Mouse (Mus musculus) CH12.LX (cell line): ENCODE results near the gene Ace. TPM values are rescaled to one million over a fixed set of nuclear protein-coding genes. Genes with fewer than 3 reads are reported as not detected.

Experiments used
- DNase-seq: peaks from one replicate; pipeline ENCODE4 v3.0.0-alpha.2; 2013; ENCODE audit errors: extremely low read depth
- H3K27ac ChIP-seq: 2 replicates; pipeline ENCODE4 v1.5.1; 2012; ENCODE audit warnings: low read depth, mild to moderate bottlenecking, control low read depth, moderate library complexity; ENCODE audit not compliant: insufficient read depth
- H3K27me3 ChIP-seq: replicated peaks from 2 replicates; pipeline ENCODE3; 2012; ENCODE audit warnings: inconsistent platforms
- H3K36me3 ChIP-seq, 2 experiments: replicated peaks in 1 of 2; 2 replicates each; pipeline versions ENCODE3 to v1.6.1; 2012; ENCODE audit warnings: inconsistent platforms in 1 of 2, low read length in 1 of 2, mild to moderate bottlenecking in 1 of 2, mixed read lengths in 1 of 2, moderate library complexity in 1 of 2; ENCODE audit not compliant: control insufficient read depth in 1 of 2, insufficient read depth in 1 of 2
- H3K4me1 ChIP-seq, 2 experiments: 2 replicates each; pipeline ENCODE4 v1.6.1; 2012; ENCODE audit warnings: inconsistent platforms in 1 of 2, moderate library complexity in 1 of 2; ENCODE audit not compliant: insufficient read depth in 2 of 2, control insufficient read depth in 1 of 2
- H3K4me2 ChIP-seq: 2 replicates; pipeline ENCODE4 v1.6.1; 2012; ENCODE audit warnings: low read depth, mild to moderate bottlenecking, control low read depth; ENCODE audit not compliant: poor library complexity, insufficient read depth, severe bottlenecking
- H3K4me3 ChIP-seq, 3 experiments: fragments of 150-350 bp in 1 of 3; sonication (generic) in 1 of 3; replicated peaks in 1 of 3; 2 replicates each; pipeline versions ENCODE3 to v1.5.1; 2011 to 2012; ENCODE audit warnings: low read depth in 2 of 3, low read length in 2 of 3, mild to moderate bottlenecking in 2 of 3, moderate library complexity in 2 of 3, control low read depth in 1 of 3, improper control_type of control experiment in 1 of 3, inconsistent platforms in 1 of 3, mixed read lengths in 1 of 3; ENCODE audit not compliant: poor library complexity in 1 of 3
- H3K79me2 ChIP-seq: replicated peaks from 2 replicates; pipeline ENCODE4 v1.6.1; 2012; ENCODE audit warnings: mild to moderate bottlenecking, moderate library complexity; ENCODE audit not compliant: control insufficient read depth, poor library complexity, insufficient read depth, severe bottlenecking; ENCODE audit errors: extremely low read depth
- H3K9ac ChIP-seq: 2 replicates; pipeline ENCODE4 v1.6.1; 2012; ENCODE audit warnings: low read depth, mild to moderate bottlenecking, control low read depth, moderate library complexity; ENCODE audit not compliant: insufficient read depth
- H3K9me3 ChIP-seq: replicated peaks from 2 replicates; pipeline ENCODE3; 2012; ENCODE audit warnings: low read length, inconsistent platforms, mixed read lengths
- ELF1 ChIP-seq: IDR thresholded peaks from 2 replicates; pipeline ENCODE4 v1.6.1; 2014; ENCODE audit warnings: low read depth, mild to moderate bottlenecking, inconsistent platforms, low read length, improper control_type of control experiment
- EP300 ChIP-seq: IDR thresholded peaks from 2 replicates; pipeline ENCODE4 v1.6.1; 2011; ENCODE audit warnings: low read length, improper control_type of control experiment
- GABPA ChIP-seq: IDR thresholded peaks from 2 replicates; pipeline ENCODE4 v1.6.1; 2012; ENCODE audit warnings: low read depth, low read length, improper control_type of control experiment, inconsistent platforms; ENCODE audit not compliant: insufficient replicate concordance
- IRF4 ChIP-seq: IDR thresholded peaks from 2 replicates; pipeline ENCODE4 v1.6.1; 2014; ENCODE audit warnings: low read depth, mild to moderate bottlenecking, inconsistent platforms, low read length, improper control_type of control experiment
- JUND ChIP-seq: conservative IDR thresholded peaks from 2 replicates; pipeline ENCODE4 v1.6.1; 2011; ENCODE audit warnings: low read depth, low read length, improper control_type of control experiment
- MAFK ChIP-seq: IDR thresholded peaks from 2 replicates; pipeline ENCODE4 v1.6.1; 2011; ENCODE audit warnings: low read length, improper control_type of control experiment; ENCODE audit not compliant: insufficient replicate concordance
- MAX ChIP-seq: IDR thresholded peaks from 2 replicates; pipeline ENCODE4 v1.6.1; 2011; ENCODE audit warnings: low read length, improper control_type of control experiment
- MEF2A ChIP-seq: IDR thresholded peaks from 2 replicates; pipeline ENCODE4 v1.6.1; 2014; ENCODE audit warnings: low read depth, mild to moderate bottlenecking, inconsistent platforms, low read length, improper control_type of control experiment, borderline replicate concordance
- MYC ChIP-seq: IDR thresholded peaks from 2 replicates; pipeline ENCODE4 v1.6.1; 2011; ENCODE audit warnings: low read depth, mild to moderate bottlenecking, improper control_type of control experiment, low read length
- RAD21 ChIP-seq: IDR thresholded peaks from 2 replicates; pipeline ENCODE4 v1.6.1; 2011; ENCODE audit warnings: low read depth, mild to moderate bottlenecking, low read length, improper control_type of control experiment, moderate library complexity
- ZMIZ1 ChIP-seq: IDR thresholded peaks from 2 replicates; pipeline ENCODE4 v1.6.1; 2012; ENCODE audit warnings: low read depth, mild to moderate bottlenecking, inconsistent platforms, low read length, improper control_type of control experiment
- ZNF384 ChIP-seq: IDR thresholded peaks from 2 replicates; pipeline ENCODE4 v1.6.1; 2012; ENCODE audit warnings: low read depth, low read length, improper control_type of control experiment, inconsistent platforms
- dilution Hi-C: fragments of 300-500 bp; cut with MboI; formaldehyde crosslinking; loops from 2 replicates; pipeline ENCODE4 v1.14.3; 2020; ENCODE audit warnings: low sequenced_read_pairs; ENCODE audit not compliant: extremely low pct_unique_long_range_greater_than_20kb, extremely low pct_ligation_motif_present
- in situ Hi-C: fragments of 300-500 bp; cut with MboI; formaldehyde crosslinking; loops from 3 replicates; pipeline ENCODE4 v1.14.3; 2019; ENCODE audit warnings: low sequenced_read_pairs, low pct_ligation_motif_present, low pct_unique_long_range_greater_than_20kb, mixed read lengths
- polyA plus RNA-seq: library from polyadenylated mRNA; unstranded; fragments of >175 nt; gene quantifications from 2 replicates; pipeline ENCODE4 v1.2.1, GENCODE M21; 2012; ENCODE audit warnings: low read depth; ENCODE audit not compliant: insufficient read length
- total RNA-seq, 2 experiments: library from RNA; depleted of rRNA; stranded (reverse); fragments of 300-350 nt in 1 of 2; fragments of >200 nt in 1 of 2; gene quantifications; 2 replicates each; pipeline ENCODE4 v1.2.3; 2012 to 2014

Ace gene
- total and polyA plus RNA-seq, 3 experiments = 0.08 TPM; not detected in 2

DNA sequence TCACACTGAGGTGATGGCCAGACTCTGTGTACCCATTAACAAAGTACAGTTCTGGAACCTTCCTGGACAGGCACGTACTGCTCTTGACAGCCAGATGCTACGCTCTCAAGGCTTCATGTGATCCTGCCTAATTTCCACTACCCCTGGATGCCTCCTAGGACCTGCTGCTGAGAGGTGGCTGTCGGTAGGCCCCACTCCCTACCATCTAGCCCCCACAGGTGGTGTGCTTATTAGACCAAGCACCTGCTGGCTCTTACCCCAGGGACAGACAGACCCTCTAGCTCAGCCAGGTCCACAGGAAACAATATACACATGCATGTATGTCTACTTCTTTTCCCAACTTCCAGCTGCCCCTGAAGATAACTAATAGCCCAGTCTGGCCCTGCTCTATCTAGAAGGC is 30.8 kb upstream of the Ace start:
- H3K4me3 ChIP-seq = no peak overlapping the region
- H3K4me2 ChIP-seq = no peak overlapping the region
- H3K27me3 ChIP-seq = peaks cover 94% of the 10 kb centered on the region
- dilution Hi-C loops (loop anchor here (25.0 kb wide), 1 partner anchor 125 kb away; the partner anchor contains the start of gene Taco1), in situ Hi-C loops (loop anchor here (10.0 kb wide), 1 partner anchor 58 kb away; the partner anchor contains the start of gene Ace3)
- no peak for TF ChIP-seq MYC
- TF ChIP-seq ZNF384 = no peak
- TF ChIP-seq ZMIZ1 = no peak
- TF ChIP-seq MAFK = no peak
- no peaks in the 10 kb centered on the region for H3K36me3 ChIP-seq
- H3K4me1 ChIP-seq = no peaks in the 10 kb centered on the region
- H3K9ac ChIP-seq = no peak overlapping the region
- H3K79me2 ChIP-seq = no peaks in the 10 kb centered on the region
- DNase-seq = no peak
- H3K9me3 ChIP-seq = no peaks in the 10 kb centered on the region
- no peak overlapping the region for H3K27ac ChIP-seq

GRCm38 (mm10) chr11:105938771-105939170 is 29.0 kb upstream of the Ace start:
- Histone ChIP-seq H3K36me3 (no peaks in the 10 kb centered on the region), H3K27ac (no peak overlapping the region), H3K9ac (no peak overlapping the region), H3K79me2 (no peaks in the 10 kb centered on the region), H3K27me3 (peaks cover 99% of the 10 kb centered on the region), H3K4me3 (no peak overlapping the region), H3K4me1 (peaks cover 2 to 3% of the 10 kb centered on the region in 2 experiments; a peak in 1 of 4 replicates), H3K9me3 (no peaks in the 10 kb centered on the region), H3K4me2 (no peak overlapping the region)
- dilution Hi-C loops (loop anchor here (25.0 kb wide), 1 partner anchor 124 kb away; the partner anchor contains the start of gene Taco1), in situ Hi-C loops (loop anchor here (10.0 kb wide), 1 partner anchor 56 kb away; the partner anchor contains the start of gene Ace3)
- no peak for DNase-seq
- TF ChIP-seq ZNF384 (peak; percentile 36; the same call in 1 of the 2 replicates), JUND (no peak), EP300 (no peak)

DNA sequence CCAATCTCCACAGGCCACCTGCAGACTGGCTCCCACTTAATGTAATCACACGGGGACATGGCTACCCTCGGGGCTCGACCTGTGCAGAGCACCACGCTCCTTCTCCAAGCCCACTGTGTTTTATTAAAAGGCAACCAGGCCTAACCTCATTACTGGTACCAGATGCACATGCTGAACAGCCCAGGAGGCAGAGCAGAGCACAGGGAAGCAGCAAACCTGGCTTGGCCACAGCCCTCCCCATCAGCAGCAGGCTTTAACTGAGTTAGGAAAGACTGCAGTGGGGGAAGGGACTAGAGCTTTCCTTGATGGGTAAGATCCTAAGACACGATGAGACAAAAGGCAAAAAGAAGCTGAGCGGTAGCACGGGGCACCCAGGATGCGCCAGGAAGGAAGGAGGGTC is 25.8 kb upstream of the Ace start:
- TF ChIP-seq RAD21 (no peak), GABPA (no peak), IRF4 (no peak), ELF1 (no peak), MAX (no peak), MEF2A (no peak)
- Histone ChIP-seq H3K4me2 (no peak overlapping the region), H3K4me3 (no peak overlapping the region), H3K27ac (no peak overlapping the region), H3K4me1 (peaks cover 2 to 3% of the 10 kb centered on the region in 2 experiments; a peak in 1 of 4 replicates), H3K9me3 (no peaks in the 10 kb centered on the region), H3K36me3 (no peaks in the 10 kb centered on the region), H3K9ac (no peak overlapping the region), H3K27me3 (peaks cover 98% of the 10 kb centered on the region), H3K79me2 (no peaks in the 10 kb centered on the region)
- dilution Hi-C loops = loop anchor here (25.0 kb wide), 1 partner anchor 120 kb away; the partner anchor contains the start of gene Taco1
- in situ Hi-C loops = no loop called here
- no peak for DNase-seq
